Mouse (Mus musculus) testis, postnatal 10 days (tissue): ENCODE results near the gene Tmed11.
"Not testable (repeated sequence)": the region's sequence is repeated elsewhere in the genome, so short reads cannot be mapped to it uniquely, and the experiment has no call there.

Experiments
- DNase-seq: peaks from one replicate; pipeline ENCODE4 v3.0.0; 2021; ENCODE audit warnings: low spot score

Gene Tmed11

DNA sequence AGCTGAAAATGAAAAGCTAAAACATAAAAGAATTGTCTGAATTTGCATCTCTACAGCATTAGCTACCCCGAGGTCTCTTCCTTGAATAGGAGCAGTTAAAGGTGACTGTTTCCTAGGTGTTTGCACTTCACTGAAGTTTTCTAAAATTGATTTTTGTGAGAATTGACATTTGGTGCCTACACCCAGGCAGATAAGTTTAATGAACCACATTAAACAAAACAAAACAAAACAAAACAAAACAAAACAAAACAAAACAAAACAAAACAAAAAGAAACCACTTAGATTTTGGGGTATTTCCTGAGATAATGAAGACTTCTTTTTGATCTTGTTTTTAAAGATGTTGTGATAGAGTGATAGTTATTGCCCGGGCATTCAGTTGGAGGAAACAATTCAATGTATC lies at the start of gene Tmed11:
Gene Tmed11 (minus strand): TSS at position 101 of the 400 bp plus-strand sequence.
- not testable (repeated sequence) for DNase-seq

DNA sequence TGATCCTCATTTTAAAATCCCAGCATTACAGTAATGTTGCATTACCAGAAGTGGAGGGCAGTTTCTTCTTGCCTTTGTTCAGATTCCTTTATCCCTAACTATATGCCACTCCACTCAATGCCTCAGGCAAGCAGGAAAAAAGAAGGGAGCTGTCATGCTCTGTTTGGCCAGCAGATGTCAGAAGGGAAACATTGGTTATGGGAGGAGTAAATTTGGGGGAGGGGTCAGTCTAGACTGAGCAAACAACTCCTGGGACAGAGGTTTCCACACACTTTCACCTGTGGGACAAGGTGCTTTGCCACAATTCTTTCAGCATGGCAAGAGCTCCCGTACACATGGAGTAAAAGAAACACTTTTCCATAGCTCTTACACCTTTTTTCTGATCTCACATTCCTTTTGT lies 41.0 kb upstream of the Tmed11 start:
- DNase-seq = peak; percentile 67

DNA sequence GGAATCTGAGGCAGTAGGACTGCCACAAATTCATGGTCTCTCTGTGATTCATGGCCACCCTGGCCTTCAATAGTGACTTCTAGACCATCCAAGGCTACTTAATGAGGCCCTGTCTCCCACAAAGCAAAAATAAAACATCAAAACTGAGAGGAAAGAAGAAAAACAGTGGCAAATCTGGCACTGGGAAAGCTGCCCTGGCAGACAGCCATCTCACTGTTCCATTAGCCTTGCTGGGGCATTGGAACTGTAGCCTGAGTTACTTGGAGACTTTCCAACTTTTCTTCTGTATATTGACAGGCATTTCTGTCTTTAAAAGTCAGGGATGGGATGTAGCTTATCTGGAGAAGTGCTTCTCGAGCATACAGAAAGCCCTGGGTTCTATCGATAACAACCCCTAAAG lies 28.1 kb upstream of the Tmed11 start:
- peak; percentile 66 for DNase-seq

DNA sequence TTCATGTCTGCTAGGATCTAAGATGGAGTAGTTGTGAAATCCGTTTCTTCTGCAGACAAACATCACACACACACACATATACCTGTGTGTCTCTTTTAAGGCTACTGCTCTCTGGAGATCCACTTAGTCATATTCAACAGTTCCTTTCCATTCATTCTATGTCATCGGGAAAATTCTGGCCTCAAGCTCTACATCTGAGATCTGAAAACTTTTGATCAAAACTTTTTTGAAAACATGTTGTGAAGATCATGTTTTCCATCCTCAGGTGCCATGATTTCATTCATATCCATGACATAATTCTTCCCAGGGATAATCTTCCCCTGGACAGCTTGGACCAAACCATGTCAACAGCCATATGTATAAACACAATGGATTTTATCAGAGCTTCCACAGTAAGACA lies 13.6 kb upstream of the Tmed11 start, which contains the start of gene Vmn2r8:
Gene Vmn2r8 (minus strand): TSS at position 101 of the 400 bp plus-strand sequence.
- DNase-seq = not testable (repeated sequence)

DNA sequence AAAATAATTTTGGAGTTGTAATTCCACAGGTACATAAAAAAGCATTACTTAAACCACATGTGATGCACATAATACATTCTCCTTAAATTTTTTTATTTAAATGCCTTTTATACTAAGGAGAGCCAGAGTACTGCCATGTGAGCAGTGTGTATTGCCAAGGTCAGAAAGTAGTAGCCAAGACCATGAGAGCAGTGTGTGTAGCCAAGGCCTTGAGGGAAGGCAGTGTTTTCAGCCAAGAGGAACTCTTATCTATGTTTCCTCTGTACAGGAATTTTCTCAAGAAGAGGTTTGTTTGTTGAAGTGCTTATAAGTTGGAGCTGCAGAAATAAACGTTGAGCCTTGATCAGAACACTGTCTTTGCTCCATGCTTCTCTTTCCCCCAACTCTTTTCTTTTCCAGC lies 8.5 kb upstream of the Tmed11 start:
- no peak for DNase-seq

DNA sequence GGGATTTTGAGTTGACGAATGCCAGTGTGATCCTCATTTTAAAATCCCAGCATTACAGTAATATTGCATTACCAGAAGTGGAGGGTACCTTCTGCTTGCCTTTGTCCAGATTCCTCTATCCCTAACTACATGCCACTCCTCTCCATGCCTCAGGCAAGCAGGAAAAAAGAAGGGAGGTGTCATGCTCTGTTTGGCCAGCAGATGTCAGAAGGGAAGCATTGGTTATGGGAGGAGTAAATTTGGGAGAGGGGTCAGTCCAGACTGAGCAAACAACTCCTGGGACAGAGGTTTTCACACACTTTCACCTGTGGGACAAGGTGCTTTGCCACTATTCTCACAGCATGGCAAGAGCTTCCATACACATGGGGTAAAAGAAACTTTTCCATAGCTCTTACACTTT lies 4.8 kb downstream of the Tmed11 start:
- DNase-seq = peak; percentile 81

DNA sequence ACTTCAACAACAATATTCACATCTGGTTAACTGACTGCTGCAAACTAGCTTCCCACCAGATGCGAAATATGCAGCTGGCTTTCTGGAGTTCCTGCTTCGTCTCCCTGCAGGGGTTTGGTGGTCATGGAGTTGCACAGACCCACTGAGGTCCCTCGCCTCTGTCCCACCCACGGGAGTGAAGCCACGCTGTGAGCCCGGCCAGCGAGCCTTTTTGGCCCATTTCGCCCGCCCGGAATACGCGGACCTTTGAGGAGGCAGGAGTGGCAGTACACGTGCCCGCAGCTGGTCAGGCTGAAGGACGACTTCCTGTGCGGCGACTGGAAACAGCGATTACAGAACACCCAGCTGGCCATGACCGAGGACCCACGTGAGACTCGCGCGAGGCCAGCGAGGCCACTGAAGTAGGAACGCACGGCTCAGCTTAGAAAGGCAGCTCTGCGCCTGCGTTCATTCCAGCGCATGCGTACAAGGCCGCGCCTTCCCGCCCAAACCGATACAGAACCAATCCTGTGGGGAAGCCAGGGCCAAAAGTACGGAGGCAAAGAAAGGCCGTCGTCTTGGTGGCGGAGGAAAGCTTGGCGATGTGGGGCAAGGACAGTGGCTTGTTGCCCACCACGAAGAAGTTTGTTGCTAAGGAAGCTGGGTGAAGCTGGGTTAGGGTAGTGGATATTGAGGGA lies 20.4 kb downstream of the Tmed11 start, which contains the start of gene Rnf212:
Gene Rnf212 (minus strand): TSS at position 353 of the 677 bp plus-strand sequence.
- DNase-seq = peak; percentile 50

DNA sequence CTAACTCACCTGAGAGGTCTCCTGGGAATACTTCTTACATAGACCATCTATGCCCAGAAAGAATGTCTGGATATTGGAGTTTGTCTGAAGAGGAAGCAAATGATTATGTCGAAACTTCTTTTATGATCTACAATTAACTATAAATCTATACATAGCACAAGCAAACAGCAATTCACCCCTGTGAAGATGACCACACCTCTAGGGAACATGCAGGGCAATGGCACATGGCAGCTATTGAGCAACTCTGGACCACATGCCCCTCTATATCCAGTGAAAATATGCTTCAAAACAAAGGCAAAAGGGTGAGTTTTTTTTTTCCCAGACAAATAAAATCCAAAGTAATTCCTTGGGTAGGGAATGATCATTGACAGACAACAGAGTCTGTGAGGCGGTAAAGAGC lies 35.2 kb downstream of the Tmed11 start:
- DNase-seq = no peak

DNA sequence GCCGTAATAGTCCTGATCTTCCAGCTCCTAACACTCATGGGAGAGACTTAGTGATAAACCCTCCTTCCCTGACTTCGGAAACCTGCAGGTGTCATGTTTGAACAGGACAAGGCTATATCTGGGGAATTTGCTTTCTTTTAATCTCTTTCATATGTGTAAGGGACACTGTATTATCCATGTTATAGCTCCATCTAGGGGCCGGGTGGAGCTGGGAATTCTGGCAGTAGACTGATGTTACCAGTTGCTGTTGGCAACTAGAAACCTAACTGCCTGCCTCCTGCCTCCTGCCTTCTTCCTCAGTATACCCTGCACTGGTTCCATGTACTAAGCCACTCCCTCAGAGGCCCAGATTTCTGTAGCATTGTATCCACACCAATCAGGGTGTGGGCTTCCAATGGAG lies 36.8 kb downstream of the Tmed11 start:
- peak; percentile 48 for DNase-seq

DNA sequence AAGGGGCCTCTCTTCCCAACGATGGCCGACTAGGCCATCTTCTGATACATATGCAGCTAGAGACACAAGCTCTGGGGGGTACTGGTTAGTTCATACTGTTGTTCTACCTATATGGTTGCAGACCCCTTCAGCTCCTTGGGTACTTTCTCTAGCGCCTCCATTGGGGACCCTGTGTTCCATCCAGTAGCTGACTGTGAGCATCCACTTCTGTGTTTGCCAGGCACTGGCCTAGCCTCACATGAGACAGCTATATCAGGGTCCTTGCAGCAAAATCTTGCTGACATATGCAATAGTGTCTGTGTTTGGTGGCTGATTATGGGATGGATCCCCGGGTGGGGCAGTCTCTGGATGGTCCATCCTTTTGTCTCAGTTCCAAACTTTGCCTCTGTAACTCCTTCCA lies 43.9 kb downstream of the Tmed11 start:
- DNase-seq = not testable (repeated sequence)

DNA sequence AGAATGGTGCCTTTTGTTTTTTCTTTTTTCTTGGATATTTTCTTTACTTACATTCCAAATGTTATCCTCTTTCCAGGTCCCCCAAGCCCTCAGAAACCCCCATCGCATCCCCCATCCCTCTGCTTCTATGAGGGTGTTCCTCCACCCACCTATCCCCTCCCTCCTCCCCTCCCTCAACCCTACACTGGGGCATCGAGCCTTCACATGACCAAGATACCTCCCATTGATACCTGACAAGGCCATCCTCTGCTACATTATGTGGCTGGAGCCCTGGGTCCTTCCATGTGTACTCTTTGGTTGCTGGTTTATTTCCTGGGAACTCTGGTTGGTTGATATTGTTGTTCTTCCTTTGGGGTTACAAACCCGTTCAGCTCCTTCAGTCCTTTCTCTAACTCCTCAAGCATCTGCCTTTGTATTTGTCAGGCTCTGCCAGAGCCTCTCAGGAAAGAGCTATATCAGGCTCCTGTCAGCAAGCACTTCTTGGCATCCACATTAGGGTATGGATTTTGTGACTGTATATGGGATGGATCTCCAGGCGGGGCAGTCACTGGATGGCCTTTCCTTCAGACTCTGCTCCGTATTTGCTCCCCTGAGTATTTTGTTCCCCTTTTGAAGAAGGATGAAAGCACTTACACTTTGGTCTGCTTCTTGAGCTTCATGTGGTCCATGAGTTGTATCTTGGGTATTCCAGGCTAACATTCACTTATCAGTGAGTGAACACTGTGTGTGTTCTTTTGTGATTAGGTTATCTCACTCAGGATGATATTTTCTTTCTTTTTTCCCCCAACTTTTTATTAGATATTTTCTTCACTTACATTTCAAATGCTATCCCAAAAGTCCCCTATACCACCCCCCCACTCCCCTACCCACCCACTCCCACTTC lies 44.6 kb downstream of the Tmed11 start:
- DNase-seq = no peak

DNA sequence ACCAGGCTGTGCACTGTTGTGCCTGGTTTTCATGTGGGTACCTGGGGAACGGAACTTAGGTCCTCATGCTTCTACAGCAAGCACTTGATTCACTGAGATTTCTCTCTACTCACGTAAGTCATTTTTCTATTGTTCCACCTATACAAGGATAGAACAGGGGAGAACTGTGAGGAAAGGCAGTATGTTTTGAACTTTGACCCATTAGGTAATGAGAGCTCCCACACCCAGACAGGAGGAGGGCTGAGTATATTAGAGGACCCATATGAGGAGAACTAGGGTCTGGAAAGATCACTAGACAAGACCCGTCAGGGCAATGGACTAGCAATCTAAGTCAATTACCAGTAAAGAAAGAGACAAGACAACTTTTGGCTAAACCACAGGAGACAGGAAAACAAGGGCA lies 50.5 kb downstream of the Tmed11 start:
- no peak for DNase-seq

DNA sequence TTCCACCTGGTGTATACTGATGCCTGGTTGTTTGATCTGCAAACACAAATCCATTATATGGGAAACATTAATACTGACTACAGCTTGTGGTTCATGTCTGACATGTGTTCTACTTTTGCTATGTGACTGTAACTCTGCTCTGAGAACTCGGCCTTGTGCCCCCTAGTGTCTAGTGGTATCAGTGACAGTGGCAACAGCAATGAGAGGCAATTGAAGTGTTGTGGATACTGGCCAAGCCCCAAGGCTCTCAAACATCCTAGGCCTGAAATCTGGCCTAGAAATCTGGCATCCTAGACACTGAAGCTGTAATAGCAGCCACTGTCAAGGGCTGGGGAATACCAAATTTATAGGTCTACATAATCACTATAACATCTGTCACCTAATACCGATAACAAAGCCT lies 51.3 kb downstream of the Tmed11 start:
- DNase-seq = no peak

DNA sequence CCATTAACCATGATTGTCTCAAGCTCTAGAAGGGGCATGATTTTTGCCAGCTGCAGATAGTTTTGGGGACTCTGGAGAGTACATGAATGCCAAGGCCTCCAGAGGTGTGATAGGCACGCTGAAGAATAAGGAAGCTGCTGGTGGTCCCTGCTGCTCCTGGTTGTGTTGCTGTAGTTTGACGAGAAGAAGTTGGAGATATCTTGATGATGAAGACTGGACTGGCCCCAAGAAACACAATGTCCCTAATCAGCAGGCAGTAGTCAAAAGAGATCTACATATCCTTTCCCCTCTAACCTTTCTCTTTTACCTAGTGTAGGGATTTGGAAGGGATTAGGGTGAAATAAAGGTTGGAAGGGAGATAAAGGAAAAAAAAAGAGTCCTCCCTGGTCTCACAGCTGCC lies 52.6 kb downstream of the Tmed11 start:
- DNase-seq = no peak

DNA sequence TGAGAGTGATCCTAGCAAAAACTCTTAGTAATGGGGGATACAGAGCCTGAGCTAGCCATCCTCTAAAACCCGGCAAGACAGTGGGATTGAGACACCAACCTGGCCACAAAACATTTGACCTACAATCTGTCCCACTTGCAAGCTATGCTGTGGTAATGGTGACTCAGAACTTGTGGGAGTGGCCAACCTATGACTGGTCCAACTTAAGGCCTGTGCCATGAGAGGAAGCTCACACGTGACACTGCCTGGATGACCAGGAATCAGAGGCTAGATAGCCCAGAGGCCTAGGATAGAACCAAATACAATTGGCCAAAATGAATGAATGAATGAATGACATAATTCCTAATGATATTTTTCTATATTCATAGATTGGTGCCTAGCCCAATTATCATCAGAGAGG lies 53.3 kb downstream of the Tmed11 start:
- DNase-seq = no peak

DNA sequence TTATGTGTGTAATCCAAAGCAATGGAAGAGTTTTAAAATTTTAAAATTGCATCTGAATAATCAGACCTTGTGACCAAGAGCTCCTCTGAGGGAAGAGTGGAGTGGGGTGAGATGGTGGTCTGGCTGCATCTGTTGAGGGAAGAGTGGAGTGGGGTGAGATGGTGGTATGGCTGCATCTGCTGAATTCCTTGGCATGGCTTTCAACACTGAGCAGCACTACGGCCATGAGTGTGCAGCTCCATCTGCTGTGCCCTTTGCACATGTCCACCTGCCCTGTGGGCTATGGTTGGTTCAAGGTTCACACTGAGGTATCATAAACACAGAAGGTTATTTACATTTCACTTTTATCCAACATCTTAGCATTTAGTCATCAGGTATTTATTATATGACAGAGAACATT lies 67.7 kb downstream of the Tmed11 start:
- DNase-seq = no peak
